Comparison of ENCODE assay signal across 8 mouse cellular contexts in genomic region chr7:140903212-140903611, GRCm38 (mm10). TPM values are rescaled to one million over a fixed set of nuclear protein-coding genes. Genes with fewer than 3 reads are reported as not detected.
DNase-seq lines count a peak whose midpoint lies in the region; ATAC-seq and TF ChIP-seq lines count a peak whose summit lies in the region.

No protein-coding gene starts in this region.

- 21% methylated on average over 13 of the region's 13 CpGs for WGBS in lung, embryonic 16.5 days

- no peaks in the 10 kb centered on the region for H3K9me3 ChIP-seq in lung, embryonic 16.5 days (ENCODE audit: control insufficient read depth, low read length)

- peak; percentile 20 for DNase-seq in heart, postnatal 25 days (ENCODE audit: low spot score)
- peak; percentile 49 for DNase-seq in layer of hippocampus, adult 9-10 months (ENCODE audit: low spot score)
- peak; percentile 87 for DNase-seq in ovary, postnatal 14 days (ENCODE audit: low spot score)
- peak; percentile 81 for DNase-seq in thymus, postnatal 25 days

- no peaks in the 10 kb centered on the region for H3K27me3 ChIP-seq in lung, embryonic 16.5 days (ENCODE audit: control insufficient read depth, insufficient read depth, low read depth, low read length)

- peak; percentile 39 for ATAC-seq in CD4-positive, CD25-positive, alpha-beta regulatory T cell, adult 4 months
- peak; percentile 51 for ATAC-seq in lung, embryonic 16.5 days (ENCODE audit: low read depth)

- no peak overlapping the region for H3K27ac ChIP-seq in bone marrow macrophage, adult 2 months (ENCODE audit: insufficient read depth, low read depth, low read length)
- H3K27ac ChIP-seq in embryonic fibroblast, embryonic 13.5 days (ENCODE audit: insufficient read depth, low read length) = no peak overlapping the region
- H3K27ac ChIP-seq in lung, embryonic 16.5 days (ENCODE audit: low read length) = no peak overlapping the region

- TF ChIP-seq POLR2A in bone marrow macrophage, adult 2 months (IDR thresholded peaks at IDR 0.05; ENCODE audit: borderline replicate concordance, low read depth, low read length) = no peak
- TF ChIP-seq POLR2A in embryonic fibroblast, embryonic 13.5 days (IDR thresholded peaks at IDR 0.05; ENCODE audit: low read depth, low read length) = no peak

- peaks cover 3% of the 10 kb centered on the region; the same call in 1 of the 2 replicates for H3K36me3 ChIP-seq in lung, embryonic 16.5 days (ENCODE audit: control insufficient read depth, insufficient read depth, low read length)

- H3K4me2 ChIP-seq in lung, embryonic 16.5 days (ENCODE audit: low read depth, low read length) = no peak overlapping the region

- no peaks in the 10 kb centered on the region for H3K4me1 ChIP-seq in bone marrow macrophage, adult 2 months (ENCODE audit: control insufficient read depth, insufficient read depth, low read length)
- no peaks in the 10 kb centered on the region for H3K4me1 ChIP-seq in embryonic fibroblast, embryonic 13.5 days (ENCODE audit: control insufficient read depth, insufficient read depth, low read length)
- no peaks in the 10 kb centered on the region for H3K4me1 ChIP-seq in lung, embryonic 16.5 days (replicated peaks; ENCODE audit: control insufficient read depth, insufficient read depth, low read length)

- H3K4me3 ChIP-seq in bone marrow macrophage, adult 2 months (ENCODE audit: insufficient read depth, low read length) = no peak overlapping the region
- no peak overlapping the region for H3K4me3 ChIP-seq in embryonic fibroblast, embryonic 13.5 days (ENCODE audit: insufficient read depth, low read length)
- no peak overlapping the region for H3K4me3 ChIP-seq in lung, embryonic 16.5 days (ENCODE audit: low read length)

- TF ChIP-seq CTCF in bone marrow macrophage, adult 2 months (IDR thresholded peaks at IDR 0.05; ENCODE audit: low read depth, low read length) = peak; percentile 98
- peak; percentile 85 for TF ChIP-seq CTCF in embryonic fibroblast, embryonic 13.5 days (IDR thresholded peaks at IDR 0.05; ENCODE audit: borderline replicate concordance, insufficient read depth, low read length)

- no peak overlapping the region for H3K9ac ChIP-seq in lung, embryonic 16.5 days (ENCODE audit: low read length)

- intact Hi-C loops in heart, postnatal 25 days (cut with DNase I) = loop anchor here (1.0 kb wide), 1 partner anchor 58 kb away; the partner anchor contains the start of gene Scgb1c1

RNA-seq across cellular contexts. Expression of gene Cox8b, which starts 3.0 kb away (rescaled TPM):
- not detected for polyA plus RNA-seq in CD4-positive, CD25-positive, alpha-beta regulatory T cell, adult 4 months (2017; shearing (Covaris generic))
- polyA plus RNA-seq in bone marrow macrophage, adult 2 months (2012; ENCODE audit: insufficient read depth, insufficient read length, missing spikeins) = 2.2 TPM in 1 of 2 replicates, not detected in the other
- not detected in 2 replicates for polyA plus RNA-seq in embryonic fibroblast, embryonic 13.5 days (2011; ENCODE audit: insufficient read length, low read depth, missing spikeins)
- total RNA-seq in heart, postnatal 25 days (2021) = 1,000 to 10,000 TPM; 2,576 to 2,619 TPM
- 10.0 and 14.1 TPM in 2 replicates for polyA plus RNA-seq in lung, embryonic 16.5 days (2015; fragmentation: Nextera tagmentation; extraction: Ambion mirVana)

RNA-seq across cellular contexts. Expression of gene Nlrp6, which starts 17.5 kb away (rescaled TPM):
- polyA plus RNA-seq in CD4-positive, CD25-positive, alpha-beta regulatory T cell, adult 4 months (2017; shearing (Covaris generic)) = not detected
- not detected in 2 replicates for polyA plus RNA-seq in bone marrow macrophage, adult 2 months (2012; ENCODE audit: insufficient read depth, insufficient read length, missing spikeins)
- polyA plus RNA-seq in embryonic fibroblast, embryonic 13.5 days (2011; ENCODE audit: insufficient read length, low read depth, missing spikeins) = not detected in 2 replicates
- not detected for total RNA-seq in heart, postnatal 25 days (2021)
- 0.16 and 0.88 TPM in 2 replicates for polyA plus RNA-seq in lung, embryonic 16.5 days (2015; fragmentation: Nextera tagmentation; extraction: Ambion mirVana)

RNA-seq across cellular contexts. Expression of gene Sirt3, which starts 21.1 kb away (rescaled TPM):
- polyA plus RNA-seq in CD4-positive, CD25-positive, alpha-beta regulatory T cell, adult 4 months (2017; shearing (Covaris generic)) = 10 to 100 TPM in 1 of 2 experiments, 1 to 10 TPM in 1; 9.4 to 12.6 TPM
- polyA plus RNA-seq in bone marrow macrophage, adult 2 months (2012; ENCODE audit: insufficient read depth, insufficient read length, missing spikeins) = 16.2 and 20.1 TPM in 2 replicates
- 7.6 and 8.2 TPM in 2 replicates for polyA plus RNA-seq in embryonic fibroblast, embryonic 13.5 days (2011; ENCODE audit: insufficient read length, low read depth, missing spikeins)
- total RNA-seq in heart, postnatal 25 days (2021) = 10 to 100 TPM; 54.3 to 64.0 TPM
- polyA plus RNA-seq in lung, embryonic 16.5 days (2015; fragmentation: Nextera tagmentation; extraction: Ambion mirVana) = 23.5 and 25.4 TPM in 2 replicates

RNA-seq across cellular contexts. Expression of gene Psmd13, which starts 21.4 kb away (rescaled TPM):
- 100 to 1,000 TPM in 1 of 2 experiments, 10 to 100 TPM in 1; 94.9 to 150 TPM for polyA plus RNA-seq in CD4-positive, CD25-positive, alpha-beta regulatory T cell, adult 4 months (2017; shearing (Covaris generic))
- polyA plus RNA-seq in bone marrow macrophage, adult 2 months (2012; ENCODE audit: insufficient read depth, insufficient read length, missing spikeins) = 120 and 121 TPM in 2 replicates
- 206 and 213 TPM in 2 replicates for polyA plus RNA-seq in embryonic fibroblast, embryonic 13.5 days (2011; ENCODE audit: insufficient read length, low read depth, missing spikeins)
- total RNA-seq in heart, postnatal 25 days (2021) = 10 to 100 TPM; 86.0 to 93.0 TPM
- 211 and 213 TPM in 2 replicates for polyA plus RNA-seq in lung, embryonic 16.5 days (2015; fragmentation: Nextera tagmentation; extraction: Ambion mirVana)

RNA-seq across cellular contexts. Expression of gene Pgghg, which starts 38.0 kb away (rescaled TPM):
- 10 to 100 TPM; 15.1 to 30.9 TPM for polyA plus RNA-seq in CD4-positive, CD25-positive, alpha-beta regulatory T cell, adult 4 months (2017; shearing (Covaris generic))
- 11.5 and 13.8 TPM in 2 replicates for polyA plus RNA-seq in bone marrow macrophage, adult 2 months (2012; ENCODE audit: insufficient read depth, insufficient read length, missing spikeins)
- polyA plus RNA-seq in embryonic fibroblast, embryonic 13.5 days (2011; ENCODE audit: insufficient read length, low read depth, missing spikeins) = 14.3 and 19.1 TPM in 2 replicates
- total RNA-seq in heart, postnatal 25 days (2021) = 1 to 10 TPM; 4.6 to 5.2 TPM
- 20.5 and 23.4 TPM in 2 replicates for polyA plus RNA-seq in lung, embryonic 16.5 days (2015; fragmentation: Nextera tagmentation; extraction: Ambion mirVana)

Comparison
In these comparisons a context has a peak if more than half of its experiments do, and no peak if none do; other contexts are left out.
1. DNase-seq: peak in every context shown above with its lines; median percentile 87 in ovary, postnatal 14 days; 81 in thymus, postnatal 25 days; 49 in layer of hippocampus, adult 9-10 months; 20 in heart, postnatal 25 days.